Mouse (Mus musculus): Measurements from ENCODE around the gene Gm34653. TPM values are rescaled to one million over a fixed set of nuclear protein-coding genes. Genes with fewer than 3 reads are reported as not detected.

Gm34653 gene
- total RNA-seq, 2 experiments from 2014 or later = 0.20 TPM; not detected in 1

DNA sequence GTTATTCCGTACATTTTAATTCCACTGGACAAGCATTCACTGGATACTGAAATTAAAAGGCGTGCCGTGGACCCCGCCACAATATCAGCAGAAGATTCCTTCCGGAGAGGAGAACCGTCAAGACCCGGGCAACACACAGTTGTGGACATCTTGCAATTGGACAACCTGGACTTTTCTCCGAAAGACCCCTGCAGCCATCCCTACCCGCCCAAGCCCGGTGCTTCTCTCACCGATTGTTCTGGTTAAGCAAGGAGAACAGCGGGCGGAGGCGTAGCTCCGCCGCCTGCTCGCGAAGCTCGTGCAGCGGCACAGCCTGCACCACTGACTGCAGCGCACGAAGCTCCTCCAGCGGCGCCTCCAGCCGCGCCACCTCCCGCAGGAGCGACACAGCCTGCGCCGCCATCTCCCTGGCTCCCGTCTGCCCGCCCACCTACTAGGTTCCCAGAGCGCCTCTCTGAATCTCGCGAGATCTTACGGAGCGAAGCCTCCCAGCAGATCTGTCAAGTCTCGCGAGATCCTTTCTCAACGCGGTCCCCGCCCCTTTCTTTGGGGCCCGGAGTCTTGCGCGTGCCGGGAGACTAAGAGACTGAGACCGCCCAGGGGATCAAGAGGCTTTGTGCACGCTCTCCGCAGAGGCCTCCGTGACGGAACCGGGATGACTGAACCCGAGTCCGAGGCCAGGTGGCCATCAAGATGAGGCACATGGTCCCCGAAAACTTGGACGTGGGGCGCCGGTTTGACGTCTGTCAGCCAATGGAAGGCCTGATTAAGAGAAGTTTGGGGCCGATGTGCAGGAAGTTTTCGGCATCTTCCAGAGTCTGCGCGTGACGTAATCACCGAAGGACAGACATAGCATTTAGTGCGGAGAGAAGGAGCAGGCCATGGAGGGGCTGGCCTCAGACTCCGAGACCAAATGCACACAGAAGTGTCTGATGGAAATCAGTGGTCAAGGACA, 38.0 kb downstream of the Gm34653 start:
- intact Hi-C loops (cut with DNase I) = loop anchor here (2.0 kb wide), 1 partner anchor 238 kb away; the partner anchor contains the start of gene Cntrl
- DNase-seq (ENCODE audit: extremely low spot score in 1 of 2, low spot score in 2 of 2) = peak; percentile 92 to 96

DNA sequence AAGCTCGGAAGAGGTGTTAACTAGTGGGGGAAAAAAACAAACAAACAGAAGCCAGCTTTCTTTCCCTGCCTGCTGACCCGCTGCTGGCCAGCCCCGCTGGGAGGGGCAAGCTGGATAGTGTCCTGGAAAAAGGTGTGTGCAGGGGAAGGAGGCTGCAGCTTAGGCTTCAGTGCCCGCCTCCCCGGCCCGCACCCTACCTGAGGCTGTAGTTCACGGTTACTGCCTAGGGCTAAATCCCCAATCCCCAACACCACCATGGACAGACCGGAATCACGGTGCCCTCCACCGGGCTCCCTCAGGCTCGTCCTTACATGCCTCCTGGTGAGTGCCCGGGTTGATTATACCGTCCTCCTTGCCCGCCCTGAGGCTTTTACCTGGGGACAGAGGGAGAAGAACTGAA, 41.5 kb downstream of the Gm34653 start, which contains the start of gene Cutal:
TSS of gene Cutal (plus strand) at position 126 of the 400 bp plus-strand sequence.
- peak in 1 of 2 experiments; percentile 43 for DNase-seq (ENCODE audit: extremely low spot score in 1 of 2, low spot score in 2 of 2)
- intact Hi-C loops (cut with DNase I) = no loop called here

- no peak for DNase-seq (ENCODE audit: extremely low spot score in 1 of 2, low spot score in 2 of 2)
- intact Hi-C loops (cut with DNase I) = no loop called here
Measured at GRCm38 (mm10) chr2:34874816-34875345, 42.1 kb downstream of the Gm34653 start, which contains the start of gene Psmd5. Psmd5 (minus strand) TSS chr2:34874968.

DNA sequence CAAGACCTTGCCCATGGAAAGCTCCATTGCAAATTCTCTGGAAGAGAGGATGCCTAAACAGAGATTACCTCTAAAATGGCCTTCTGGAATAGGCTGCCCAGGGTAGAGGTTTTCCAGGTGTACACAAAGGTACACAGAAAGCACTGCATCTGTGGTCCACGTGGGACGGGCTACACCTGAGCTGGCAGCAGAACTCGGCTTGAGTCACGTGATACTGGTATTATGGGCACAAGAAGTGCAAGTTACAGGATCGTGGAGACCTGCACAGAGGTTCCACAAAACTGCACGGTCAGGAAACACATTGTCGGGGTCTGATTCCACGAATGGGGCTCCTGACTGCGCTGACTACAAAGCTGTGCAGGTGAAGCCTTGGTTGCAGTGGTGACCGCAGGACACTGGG, 47.2 kb downstream of the Gm34653 start:
- DNase-seq (ENCODE audit: extremely low spot score in 1 of 2, low spot score in 2 of 2) = no peak
- intact Hi-C loops (cut with DNase I) = no loop called here

DNA sequence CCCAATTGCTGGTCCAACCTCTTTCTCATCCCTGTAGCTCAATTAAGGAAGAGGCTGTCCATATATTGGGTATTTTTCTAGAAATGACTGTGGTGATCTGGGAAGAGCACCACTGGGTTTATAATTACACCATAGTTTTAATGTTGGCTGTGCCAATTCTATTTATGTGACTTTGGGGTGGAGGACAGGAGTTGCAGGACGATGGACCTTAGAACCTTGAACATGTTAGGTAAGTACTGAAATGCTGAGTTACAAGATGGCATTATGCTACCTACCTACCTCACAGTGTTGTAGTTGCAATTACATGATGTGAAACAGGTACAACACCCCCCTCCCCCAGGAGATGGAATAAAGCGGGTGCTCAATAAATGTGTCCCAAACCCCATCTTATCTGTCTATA, 50.0 kb downstream of the Gm34653 start:
- no peak for DNase-seq (ENCODE audit: extremely low spot score in 1 of 2, low spot score in 2 of 2)
- intact Hi-C loops (cut with DNase I) = no loop called here

GRCm38 (mm10) chr2:34883190-34883589, 50.4 kb downstream of the Gm34653 start:
- intact Hi-C loops (cut with DNase I) = no loop called here
- no peak for DNase-seq (ENCODE audit: extremely low spot score in 1 of 2, low spot score in 2 of 2)

GRCm38 (mm10) chr2:34884186-34884585, 51.4 kb downstream of the Gm34653 start:
- no peak for DNase-seq (ENCODE audit: extremely low spot score in 1 of 2, low spot score in 2 of 2)
- intact Hi-C loops (cut with DNase I) = no loop called here

Other genes with a start within 250 kb of the Gm34653 start
- gene Gapvd1, start 77.8 kb upstream of the Gm34653 start, total RNA-seq (2021) = 100 to 1,000 TPM; 109 to 115 TPM
- gene Hspa5, start 61.0 kb upstream of the Gm34653 start, total RNA-seq (2021) = 100 to 1,000 TPM; 216 to 224 TPM
- 10 to 100 TPM; 22.3 to 32.6 TPM for gene Rabepk, start 33.1 kb upstream of the Gm34653 start, total RNA-seq (2021)
- 100 to 1,000 TPM in 1 of 2 experiments, 10 to 100 TPM in 1; 97.1 to 103 TPM for gene Fbxw2, start 6.7 kb upstream of the Gm34653 start, total RNA-seq (2021)
- under 1 TPM; 0.34 to 0.53 TPM for gene Cutal, start 41.4 kb downstream of the Gm34653 start, total RNA-seq (2021)
- gene Psmd5, start 42.0 kb downstream of the Gm34653 start, total RNA-seq (2021) = 10 to 100 TPM; 33.2 to 42.1 TPM
- 1 to 10 TPM; 1.3 to 1.8 TPM for gene Phf19, start 81.0 kb downstream of the Gm34653 start, total RNA-seq (2021)
- under 1 TPM; 0.36 to 0.53 TPM for gene Traf1, start 128.8 kb downstream of the Gm34653 start, total RNA-seq (2021)
- gene Hc, start 228.4 kb downstream of the Gm34653 start, total RNA-seq (2021) = under 1 TPM; 0.45 to 0.65 TPM